Mouse (Mus musculus): Measurements from ENCODE around the gene Acot8.
"Not testable (repeated sequence)": the region's sequence is repeated elsewhere in the genome, so short reads cannot be mapped to it uniquely, and the experiment has no call there.

The Acot8 gene

DNA sequence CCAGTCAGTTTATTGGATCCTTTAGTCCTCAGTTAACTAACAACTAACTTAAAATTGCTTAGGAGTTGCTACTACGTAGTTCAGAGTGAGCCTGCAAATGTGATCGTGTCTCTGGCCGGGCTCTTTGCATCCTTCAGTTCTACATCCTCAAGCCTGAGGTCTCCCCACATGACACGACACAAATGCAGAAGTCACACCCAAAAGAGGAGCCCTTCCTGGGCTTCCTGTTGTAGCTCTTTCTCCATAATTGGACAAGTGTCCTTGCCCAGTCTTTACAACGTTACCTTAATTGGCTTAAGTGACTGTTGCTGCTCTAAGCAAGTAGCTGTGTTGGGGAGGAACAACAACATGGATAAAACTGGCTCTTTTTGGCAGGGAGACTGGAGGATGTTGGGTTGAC lies 10.7 kb upstream of the Acot8 start:
- DNase-seq (ENCODE audit: low read depth in 2 of 2, low spot score in 2 of 2), result no peak

GRCm38 (mm10) chr2:164813557-164813956 lies 8.9 kb upstream of the Acot8 start:
- no peak for DNase-seq (ENCODE audit: low read depth in 2 of 2, low spot score in 2 of 2)

GRCm38 (mm10) chr2:164806614-164807013 lies 1.9 kb upstream of the Acot8 start:
- DNase-seq (ENCODE audit: low read depth in 2 of 2, low spot score in 2 of 2), result no peak

GRCm38 (mm10) chr2:164805332-164805718 lies 643 bp upstream of the Acot8 start:
- no peak for DNase-seq (ENCODE audit: low read depth in 2 of 2, low spot score in 2 of 2)

DNA sequence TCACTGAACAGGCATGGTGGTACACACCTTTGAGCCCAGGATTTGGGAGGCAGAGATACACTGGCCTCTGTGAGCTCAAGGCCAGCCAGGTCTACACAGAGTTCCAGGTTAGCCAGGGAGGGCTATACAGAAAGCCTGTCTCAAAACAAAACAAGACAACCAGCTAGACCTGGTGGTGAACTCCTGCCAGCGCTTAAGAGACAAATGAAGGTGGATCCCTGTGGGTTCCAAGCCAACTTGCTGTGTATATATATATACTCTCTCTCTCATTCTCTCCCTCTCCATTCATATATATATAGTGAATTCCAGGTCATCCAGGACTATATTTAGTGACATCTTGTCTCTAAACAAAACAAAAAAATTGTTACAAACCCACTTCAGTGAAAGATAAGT lies 765 bp downstream of the Acot8 start:
- no peak for DNase-seq (ENCODE audit: low read depth in 2 of 2, low spot score in 2 of 2)

- no peak for DNase-seq (ENCODE audit: low read depth in 2 of 2, low spot score in 2 of 2)
These were observed 1.3 kb downstream of the Acot8 start for GRCm38 (mm10) chr2:164803201-164803920.

- no peak for DNase-seq (ENCODE audit: low read depth in 2 of 2, low spot score in 2 of 2)
These were observed 4.3 kb downstream of the Acot8 start for GRCm38 (mm10) chr2:164800252-164801004.

GRCm38 (mm10) chr2:164798554-164798953 lies 6.1 kb downstream of the Acot8 start:
- not testable (repeated sequence) for DNase-seq (ENCODE audit: low read depth in 2 of 2, low spot score in 2 of 2)

DNA sequence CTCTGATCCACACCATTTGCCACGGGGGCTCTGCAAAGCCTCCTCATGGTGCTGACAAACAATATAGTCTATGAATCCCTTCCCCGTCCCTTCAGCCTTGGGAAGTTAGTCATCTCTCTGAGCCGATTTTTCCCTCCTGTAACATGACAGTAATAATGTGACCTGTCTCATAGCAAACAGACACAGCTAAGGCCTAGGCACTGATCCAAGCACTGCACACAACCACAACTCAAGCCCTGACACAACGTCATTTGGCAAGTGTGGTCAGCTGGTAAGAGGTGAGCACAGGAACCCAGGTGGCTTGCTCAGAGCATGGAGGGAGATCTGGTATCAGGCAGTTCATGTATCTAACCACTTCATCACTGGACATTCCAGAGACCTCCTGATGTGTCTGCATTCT lies 8.8 kb downstream of the Acot8 start:
- DNase-seq (ENCODE audit: low read depth in 2 of 2, low spot score in 2 of 2), result no peak

DNA sequence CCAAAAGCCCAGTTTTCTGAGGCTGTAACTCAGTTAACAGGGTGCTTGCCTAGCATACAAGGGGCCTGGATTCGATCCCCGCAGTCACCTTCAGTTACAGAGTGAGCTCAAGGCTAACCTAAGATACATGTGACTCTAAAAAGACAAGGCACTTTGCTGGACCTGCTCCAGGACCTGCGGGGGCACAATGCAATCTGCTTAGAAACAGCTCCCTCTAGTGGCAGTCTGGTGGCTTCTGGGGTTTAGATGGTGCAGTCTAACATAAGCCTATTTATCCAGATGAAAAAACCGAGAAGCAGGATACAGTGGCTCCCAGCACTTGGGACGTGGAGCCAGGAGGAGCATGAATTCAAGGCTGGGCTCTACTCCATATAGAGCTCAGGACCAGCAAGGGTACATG lies 10.4 kb downstream of the Acot8 start:
- peak; percentile 69 to 76 for DNase-seq (ENCODE audit: low read depth in 2 of 2, low spot score in 2 of 2)

GRCm38 (mm10) chr2:164793772-164794171 lies 10.9 kb downstream of the Acot8 start:
- no peak for DNase-seq (ENCODE audit: low read depth in 2 of 2, low spot score in 2 of 2)

DNA sequence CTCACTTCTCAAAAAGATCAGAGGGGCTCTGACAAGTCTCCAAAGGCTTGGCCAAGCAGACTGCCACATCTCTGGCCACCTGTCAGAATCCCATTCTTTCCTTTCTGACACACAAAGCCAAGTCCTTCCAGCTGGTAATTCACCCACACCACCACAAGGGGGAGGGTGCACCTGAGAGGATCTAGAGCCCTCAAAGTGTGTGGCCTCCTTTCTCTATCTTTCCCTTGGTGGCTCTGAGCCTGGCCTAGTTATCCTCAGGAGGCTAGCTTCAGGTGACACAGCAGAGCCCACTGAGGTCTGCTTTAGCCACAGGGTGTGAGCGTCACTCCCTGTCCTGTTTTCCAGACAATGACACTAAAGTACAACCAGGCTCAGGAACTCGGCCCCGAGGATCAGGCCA lies 11.4 kb downstream of the Acot8 start:
- DNase-seq (ENCODE audit: low read depth in 2 of 2, low spot score in 2 of 2), result peak; percentile 38 to 67

- no peak for DNase-seq (ENCODE audit: low read depth in 2 of 2, low spot score in 2 of 2)
These were observed 12.1 kb downstream of the Acot8 start for GRCm38 (mm10) chr2:164792400-164793190.

GRCm38 (mm10) chr2:164791841-164792261 lies 12.8 kb downstream of the Acot8 start:
- DNase-seq (ENCODE audit: low read depth in 2 of 2, low spot score in 2 of 2), result no peak

- DNase-seq (ENCODE audit: low read depth in 2 of 2, low spot score in 2 of 2), result no peak
These were observed 14.2 kb downstream of the Acot8 start for GRCm38 (mm10) chr2:164790451-164790850.

DNA sequence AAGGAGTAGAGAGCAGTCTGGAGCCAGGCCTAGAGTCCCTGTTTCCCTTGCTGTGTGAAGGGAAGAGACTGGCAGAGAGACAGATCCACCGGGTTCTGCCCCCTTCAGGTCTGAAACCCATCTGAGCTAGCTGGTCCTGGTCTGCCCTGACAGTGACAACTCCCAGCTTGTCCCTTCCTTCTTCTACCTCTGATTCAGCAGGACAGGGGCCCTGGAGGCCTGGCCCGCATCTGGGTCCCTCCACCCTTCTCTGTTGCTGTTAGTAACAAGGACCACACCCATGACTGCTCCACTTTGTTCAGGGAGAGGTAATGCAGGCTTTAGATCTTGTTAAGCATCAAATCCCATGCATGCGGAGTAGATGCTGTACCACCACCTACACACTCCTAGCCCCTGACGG lies 16.3 kb downstream of the Acot8 start:
- DNase-seq (ENCODE audit: low read depth in 2 of 2, low spot score in 2 of 2), result no peak

- DNase-seq (ENCODE audit: low read depth in 2 of 2, low spot score in 2 of 2), result no peak
These were observed 16.9 kb downstream of the Acot8 start for GRCm38 (mm10) chr2:164787779-164788178.

GRCm38 (mm10) chr2:164787032-164787431 lies 17.6 kb downstream of the Acot8 start:
- no peak for DNase-seq (ENCODE audit: low read depth in 2 of 2, low spot score in 2 of 2)

DNA sequence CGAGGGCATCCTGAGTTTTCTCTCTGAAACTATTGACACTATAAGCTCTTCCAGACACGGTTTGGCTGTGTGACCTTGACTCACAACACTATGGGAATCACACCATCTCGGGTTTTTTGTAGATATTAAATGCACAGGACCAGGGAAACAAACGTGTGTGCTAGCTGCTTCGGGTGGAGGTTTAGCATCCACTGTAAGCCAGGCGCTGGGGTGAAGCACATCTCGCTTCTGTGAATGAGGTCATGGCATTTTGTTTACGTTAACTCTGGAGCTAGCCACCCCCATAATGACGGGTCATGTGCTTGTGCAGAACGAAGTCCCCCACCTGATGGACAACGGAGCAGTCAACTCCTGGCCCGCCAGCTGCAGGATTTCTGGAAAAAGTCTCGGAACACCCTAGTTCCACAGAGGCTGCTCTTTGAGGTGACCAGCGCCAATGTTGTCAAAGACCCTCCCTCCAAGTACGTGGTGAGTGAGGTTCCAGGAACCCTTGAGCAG lies 18.2 kb downstream of the Acot8 start:
- DNase-seq (ENCODE audit: low read depth in 2 of 2, low spot score in 2 of 2), result no peak

DNA sequence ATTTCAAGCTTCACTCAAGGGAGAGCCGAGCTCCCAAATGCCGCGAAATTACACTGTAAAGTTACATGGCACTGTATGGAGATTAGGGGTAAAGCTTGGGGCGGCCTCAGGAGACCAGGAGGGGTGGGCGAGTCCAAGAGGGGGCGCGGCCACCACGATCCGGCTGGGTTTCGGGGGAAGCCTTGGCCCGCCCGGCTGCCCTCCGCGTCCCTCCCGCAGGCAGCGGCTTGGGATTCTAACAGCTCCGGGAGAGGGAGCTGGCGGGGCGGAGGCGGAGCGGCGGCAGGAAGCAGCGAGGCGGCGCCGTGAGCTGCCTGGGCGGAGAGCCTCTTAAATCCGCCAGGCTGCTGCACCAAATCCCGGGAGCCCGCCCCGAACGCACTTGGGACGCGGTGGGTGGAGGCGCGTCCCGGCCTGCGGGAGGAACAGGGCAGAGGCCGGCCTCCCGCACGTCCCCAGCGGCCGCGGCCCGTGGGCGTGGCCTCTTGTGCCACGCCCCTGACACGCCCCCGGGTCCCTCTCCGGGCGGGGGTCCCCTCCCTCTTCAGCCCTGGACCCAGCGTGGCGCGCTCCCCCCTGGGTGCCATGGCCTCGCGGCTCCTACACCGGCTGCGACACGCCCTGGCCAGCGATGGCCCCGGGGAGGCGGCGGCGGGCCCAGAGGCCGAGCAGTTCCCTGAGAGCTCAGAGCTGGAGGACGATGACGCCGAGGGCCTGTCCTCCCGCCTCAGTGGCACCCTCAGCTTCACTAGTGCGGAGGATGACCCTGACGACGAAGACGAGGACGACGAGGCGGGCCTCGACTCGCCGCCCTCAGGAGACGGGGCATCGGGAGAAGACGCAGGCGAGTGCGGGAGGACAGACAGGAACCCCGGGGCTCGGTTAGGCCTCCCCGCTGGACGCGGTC lies 18.9 kb downstream of the Acot8 start, which contains the start of gene Snx21:
Gene Snx21 (plus strand): TSS at position 343 of the 907 bp plus-strand sequence.
- peak; percentile 21 to 38 for DNase-seq (ENCODE audit: low read depth in 2 of 2, low spot score in 2 of 2)
